Mouse (Mus musculus) CH12.LX (cell line): ENCODE measurements around the gene Mrgprg. TPM values are rescaled to one million over a fixed set of nuclear protein-coding genes. Genes with fewer than 3 reads are reported as not detected.

Source experiments
- DNase-seq: peaks from one replicate; pipeline ENCODE4 v3.0.0-alpha.2; 2013; ENCODE audit errors: extremely low read depth
- H3K27ac ChIP-seq: 2 replicates; pipeline ENCODE4 v1.5.1; 2012; ENCODE audit warnings: low read depth, mild to moderate bottlenecking, control low read depth, moderate library complexity; ENCODE audit not compliant: insufficient read depth
- H3K27me3 ChIP-seq: replicated peaks from 2 replicates; pipeline ENCODE3; 2012; ENCODE audit warnings: inconsistent platforms
- H3K36me3 ChIP-seq, 2 experiments: replicated peaks in 1 of 2; 2 replicates each; pipeline versions ENCODE3 to v1.6.1; 2012; ENCODE audit warnings: inconsistent platforms in 1 of 2, low read length in 1 of 2, mild to moderate bottlenecking in 1 of 2, mixed read lengths in 1 of 2, moderate library complexity in 1 of 2; ENCODE audit not compliant: control insufficient read depth in 1 of 2, insufficient read depth in 1 of 2
- H3K4me1 ChIP-seq, 2 experiments: 2 replicates each; pipeline ENCODE4 v1.6.1; 2012; ENCODE audit warnings: inconsistent platforms in 1 of 2, moderate library complexity in 1 of 2; ENCODE audit not compliant: insufficient read depth in 2 of 2, control insufficient read depth in 1 of 2
- H3K4me2 ChIP-seq: 2 replicates; pipeline ENCODE4 v1.6.1; 2012; ENCODE audit warnings: low read depth, mild to moderate bottlenecking, control low read depth; ENCODE audit not compliant: poor library complexity, insufficient read depth, severe bottlenecking
- H3K4me3 ChIP-seq, 3 experiments: fragments of 150-350 bp in 1 of 3; sonication (generic) in 1 of 3; replicated peaks in 1 of 3; 2 replicates each; pipeline versions ENCODE3 to v1.5.1; 2011 to 2012; ENCODE audit warnings: low read depth in 2 of 3, low read length in 2 of 3, mild to moderate bottlenecking in 2 of 3, moderate library complexity in 2 of 3, control low read depth in 1 of 3, improper control_type of control experiment in 1 of 3, inconsistent platforms in 1 of 3, mixed read lengths in 1 of 3; ENCODE audit not compliant: poor library complexity in 1 of 3
- H3K79me2 ChIP-seq: replicated peaks from 2 replicates; pipeline ENCODE4 v1.6.1; 2012; ENCODE audit warnings: mild to moderate bottlenecking, moderate library complexity; ENCODE audit not compliant: control insufficient read depth, poor library complexity, insufficient read depth, severe bottlenecking; ENCODE audit errors: extremely low read depth
- H3K9ac ChIP-seq: 2 replicates; pipeline ENCODE4 v1.6.1; 2012; ENCODE audit warnings: low read depth, mild to moderate bottlenecking, control low read depth, moderate library complexity; ENCODE audit not compliant: insufficient read depth
- H3K9me3 ChIP-seq: replicated peaks from 2 replicates; pipeline ENCODE3; 2012; ENCODE audit warnings: low read length, inconsistent platforms, mixed read lengths
- BHLHE40 ChIP-seq: IDR thresholded peaks from 2 replicates; pipeline ENCODE4 v1.6.1; 2011; ENCODE audit warnings: mild to moderate bottlenecking, low read depth, low read length, improper control_type of control experiment
- CHD1 ChIP-seq: IDR thresholded peaks from 2 replicates; pipeline ENCODE4 v1.6.1; 2012; ENCODE audit warnings: low read depth, low read length, improper control_type of control experiment, inconsistent platforms
- CHD2 ChIP-seq: IDR thresholded peaks from 2 replicates; pipeline ENCODE4 v1.6.1; 2011; ENCODE audit warnings: low read length, improper control_type of control experiment
- CTCF ChIP-seq, 2 experiments: IDR thresholded peaks in 1 of 2; conservative IDR thresholded peaks in 1 of 2; 2 replicates each; pipeline ENCODE4 v1.5.1; 2011 to 2012; ENCODE audit warnings: low read depth in 2 of 2, low read length in 2 of 2, improper control_type of control experiment in 1 of 2, inconsistent platforms in 1 of 2, mild to moderate bottlenecking in 1 of 2, moderate library complexity in 1 of 2
- ETS1 ChIP-seq: conservative IDR thresholded peaks from 2 replicates; pipeline ENCODE4 v1.6.1; 2012; ENCODE audit warnings: low read depth, mild to moderate bottlenecking, inconsistent platforms, low read length, improper control_type of control experiment, moderate library complexity
- GABPA ChIP-seq: IDR thresholded peaks from 2 replicates; pipeline ENCODE4 v1.6.1; 2012; ENCODE audit warnings: low read depth, low read length, improper control_type of control experiment, inconsistent platforms; ENCODE audit not compliant: insufficient replicate concordance
- HCFC1 ChIP-seq: IDR thresholded peaks from 2 replicates; pipeline ENCODE4 v1.6.1; 2012; ENCODE audit warnings: low read depth, mild to moderate bottlenecking, inconsistent platforms, low read length, improper control_type of control experiment
- JUN ChIP-seq: IDR thresholded peaks from 2 replicates; pipeline ENCODE4 v1.6.1; 2011; ENCODE audit warnings: low read depth, mild to moderate bottlenecking, low read length, improper control_type of control experiment, moderate library complexity; ENCODE audit not compliant: insufficient read depth
- JUND ChIP-seq: conservative IDR thresholded peaks from 2 replicates; pipeline ENCODE4 v1.6.1; 2011; ENCODE audit warnings: low read depth, low read length, improper control_type of control experiment
- MAX ChIP-seq: IDR thresholded peaks from 2 replicates; pipeline ENCODE4 v1.6.1; 2011; ENCODE audit warnings: low read length, improper control_type of control experiment
- MEF2A ChIP-seq: IDR thresholded peaks from 2 replicates; pipeline ENCODE4 v1.6.1; 2014; ENCODE audit warnings: low read depth, mild to moderate bottlenecking, inconsistent platforms, low read length, improper control_type of control experiment, borderline replicate concordance
- MXI1 ChIP-seq: IDR thresholded peaks from 2 replicates; pipeline ENCODE4 v1.6.1; 2011; ENCODE audit warnings: mild to moderate bottlenecking, low read depth, low read length, improper control_type of control experiment
- MYC ChIP-seq: IDR thresholded peaks from 2 replicates; pipeline ENCODE4 v1.6.1; 2011; ENCODE audit warnings: low read depth, mild to moderate bottlenecking, improper control_type of control experiment, low read length
- NRF1 ChIP-seq: IDR thresholded peaks from 2 replicates; pipeline ENCODE4 v1.6.1; 2014; ENCODE audit warnings: low read depth, mild to moderate bottlenecking, inconsistent platforms, low read length, improper control_type of control experiment, moderate library complexity
- POLR2A ChIP-seq: IDR thresholded peaks from 2 replicates; pipeline ENCODE4 v1.6.1; 2011; ENCODE audit warnings: low read depth, mild to moderate bottlenecking, improper control_type of control experiment, low read length
- TBP ChIP-seq: conservative IDR thresholded peaks from 2 replicates; pipeline ENCODE4 v1.6.1; 2011; ENCODE audit warnings: low read depth, low read length, improper control_type of control experiment
- TCF12 ChIP-seq: IDR thresholded peaks from 2 replicates; pipeline ENCODE4 v1.6.1; 2014; ENCODE audit warnings: low read depth, mild to moderate bottlenecking, inconsistent platforms, low read length, improper control_type of control experiment
- ZC3H11A ChIP-seq: IDR thresholded peaks from 2 replicates; pipeline ENCODE4 v1.6.1; 2012; ENCODE audit warnings: low read depth, mild to moderate bottlenecking, inconsistent platforms, low read length, improper control_type of control experiment
- ZMIZ1 ChIP-seq: IDR thresholded peaks from 2 replicates; pipeline ENCODE4 v1.6.1; 2012; ENCODE audit warnings: low read depth, mild to moderate bottlenecking, inconsistent platforms, low read length, improper control_type of control experiment
- dilution Hi-C: fragments of 300-500 bp; cut with MboI; formaldehyde crosslinking; loops from 2 replicates; pipeline ENCODE4 v1.14.3; 2020; ENCODE audit warnings: low sequenced_read_pairs; ENCODE audit not compliant: extremely low pct_unique_long_range_greater_than_20kb, extremely low pct_ligation_motif_present
- in situ Hi-C: fragments of 300-500 bp; cut with MboI; formaldehyde crosslinking; loops from 3 replicates; pipeline ENCODE4 v1.14.3; 2019; ENCODE audit warnings: low sequenced_read_pairs, low pct_ligation_motif_present, low pct_unique_long_range_greater_than_20kb, mixed read lengths
- polyA plus RNA-seq: library from polyadenylated mRNA; unstranded; fragments of >175 nt; gene quantifications from 2 replicates; pipeline ENCODE4 v1.2.1, GENCODE M21; 2012; ENCODE audit warnings: low read depth; ENCODE audit not compliant: insufficient read length
- total RNA-seq, 2 experiments: library from RNA; depleted of rRNA; stranded (reverse); fragments of 300-350 nt in 1 of 2; fragments of >200 nt in 1 of 2; gene quantifications; 2 replicates each; pipeline ENCODE4 v1.2.3; 2012 to 2014

Gene Mrgprg
- total and polyA plus RNA-seq, 3 experiments, result not detected

GRCm38 (mm10) chr7:143717811-143718210, 49.0 kb downstream of the Mrgprg start:
- Histone ChIP-seq H3K4me1 (peaks cover 6 to 12% of the 10 kb centered on the region in 2 experiments; a peak in 3 of 4 replicates), H3K9me3 (no peaks in the 10 kb centered on the region), H3K36me3 (no peaks in the 10 kb centered on the region), H3K4me2 (no peak overlapping the region), H3K27me3 (peaks cover 71% of the 10 kb centered on the region), H3K9ac (no peak overlapping the region), H3K79me2 (no peaks in the 10 kb centered on the region), H3K27ac (no peak overlapping the region), H3K4me3 (no peak overlapping the region)
- dilution Hi-C loops (no loop called here), in situ Hi-C loops (no loop called here)
- TF ChIP-seq CTCF (conservative IDR thresholded peaks at IDR 0.05 in 1 of 2, IDR thresholded peaks at IDR 0.05 in 1 of 2; ENCODE audit: low read depth in 2 of 2, low read length in 2 of 2) (no peak), ZC3H11A (no peak), MAX (no peak), MEF2A (no peak), TBP (no peak), JUND (no peak), CHD2 (no peak), POLR2A (no peak), JUN (no peak), BHLHE40 (no peak), ETS1 (no peak), ZMIZ1 (no peak), NRF1 (no peak), MXI1 (no peak), HCFC1 (no peak), CHD1 (no peak), MYC (no peak), TCF12 (no peak), GABPA (no peak)
- DNase-seq, result no peak

Other genes with a start within 250 kb of the Mrgprg start
- gene Nap1l4, start 217.9 kb downstream of the Mrgprg start, total RNA-seq (2012; rRNA removed), result 121 and 139 TPM in 2 replicates
- 168 and 175 TPM in 2 replicates for gene Nap1l4, start 217.9 kb downstream of the Mrgprg start, total RNA-seq (2014; rRNA removed)
- 154 and 209 TPM in 2 replicates for gene Nap1l4, start 217.9 kb downstream of the Mrgprg start, polyA plus RNA-seq
- 162 and 222 TPM in 2 replicates for gene Cars, start 166.9 kb downstream of the Mrgprg start, total RNA-seq (2012; rRNA removed)
- gene Cars, start 166.9 kb downstream of the Mrgprg start, total RNA-seq (2014; rRNA removed), result 99.0 and 118 TPM in 2 replicates
- gene Cars, start 166.9 kb downstream of the Mrgprg start, polyA plus RNA-seq, result 170 and 184 TPM in 2 replicates
- gene Tnfrsf26, start 138.3 kb downstream of the Mrgprg start, total RNA-seq (2012; rRNA removed), result 7.5 and 8.3 TPM in 2 replicates
- gene Tnfrsf26, start 138.3 kb downstream of the Mrgprg start, total RNA-seq (2014; rRNA removed), result 8.3 and 10.6 TPM in 2 replicates
- 5.4 and 5.7 TPM in 2 replicates for gene Tnfrsf26, start 138.3 kb downstream of the Mrgprg start, polyA plus RNA-seq
- 3.8 and 3.9 TPM in 2 replicates for gene Tnfrsf22, start 117.3 kb downstream of the Mrgprg start, total RNA-seq (2012; rRNA removed)
- 1.7 and 5.2 TPM in 2 replicates for gene Tnfrsf22, start 117.3 kb downstream of the Mrgprg start, total RNA-seq (2014; rRNA removed)
- gene Tnfrsf22, start 117.3 kb downstream of the Mrgprg start, polyA plus RNA-seq, result 7.6 and 8.7 TPM in 2 replicates
- gene Tnfrsf23, start 81.1 kb downstream of the Mrgprg start, total RNA-seq (2012; rRNA removed), result 0.08 TPM in 1 of 2 replicates, not detected in the other
- gene Tnfrsf23, start 81.1 kb downstream of the Mrgprg start, total RNA-seq (2014; rRNA removed), result not detected in 2 replicates
- 0.60 and 0.71 TPM in 2 replicates for gene Tnfrsf23, start 81.1 kb downstream of the Mrgprg start, polyA plus RNA-seq
- gene Osbpl5, start 10.0 kb downstream of the Mrgprg start, total RNA-seq (2012; rRNA removed), result 1.7 and 2.0 TPM in 2 replicates
- gene Osbpl5, start 10.0 kb downstream of the Mrgprg start, total RNA-seq (2014; rRNA removed), result 0.66 and 1.1 TPM in 2 replicates
- gene Osbpl5, start 10.0 kb downstream of the Mrgprg start, polyA plus RNA-seq, result 1.6 and 2.2 TPM in 2 replicates
- gene Mrgpre, start 17.5 kb upstream of the Mrgprg start, total RNA-seq (2012; rRNA removed), result 1.3 and 1.5 TPM in 2 replicates
- 0.26 and 0.68 TPM in 2 replicates for gene Mrgpre, start 17.5 kb upstream of the Mrgprg start, total RNA-seq (2014; rRNA removed)
- gene Mrgpre, start 17.5 kb upstream of the Mrgprg start, polyA plus RNA-seq, result 3.0 and 3.5 TPM in 2 replicates
- 8.0 and 11.7 TPM in 2 replicates for gene Nadsyn1, start 55.9 kb upstream of the Mrgprg start, total RNA-seq (2012; rRNA removed)
- gene Nadsyn1, start 55.9 kb upstream of the Mrgprg start, total RNA-seq (2014; rRNA removed), result 7.9 and 8.6 TPM in 2 replicates
- 5.1 and 5.4 TPM in 2 replicates for gene Nadsyn1, start 55.9 kb upstream of the Mrgprg start, polyA plus RNA-seq
- gene Dhcr7, start 56.2 kb upstream of the Mrgprg start, total RNA-seq (2012; rRNA removed), result 17.3 and 18.1 TPM in 2 replicates
- 17.7 and 22.1 TPM in 2 replicates for gene Dhcr7, start 56.2 kb upstream of the Mrgprg start, total RNA-seq (2014; rRNA removed)
- gene Dhcr7, start 56.2 kb upstream of the Mrgprg start, polyA plus RNA-seq, result 46.9 and 60.3 TPM in 2 replicates
- gene Gm498, start 99.8 kb upstream of the Mrgprg start, total RNA-seq (2012; rRNA removed), result not detected in 2 replicates
- gene Gm498, start 99.8 kb upstream of the Mrgprg start, total RNA-seq (2014; rRNA removed), result not detected in 2 replicates
- gene Gm498, start 99.8 kb upstream of the Mrgprg start, polyA plus RNA-seq, result not detected in 2 replicates
- gene Shank2, start 234.9 kb upstream of the Mrgprg start, total RNA-seq (2012; rRNA removed), result not detected in 2 replicates
- gene Shank2, start 234.9 kb upstream of the Mrgprg start, total RNA-seq (2014; rRNA removed), result not detected in 2 replicates
- gene Shank2, start 234.9 kb upstream of the Mrgprg start, polyA plus RNA-seq, result not detected in 2 replicates